Mouse (Mus musculus): ENCODE data around the gene Gadd45g. TPM values are rescaled to one million over a fixed set of nuclear protein-coding genes. Genes with fewer than 3 reads are reported as not detected.
A peak's percentile ranks its signal among the peaks of the same experiment; 100 is the strongest.

Gadd45g gene
- polyA plus RNA-seq, 1 experiment from 2014 or later, result 47.3 TPM

DNA sequence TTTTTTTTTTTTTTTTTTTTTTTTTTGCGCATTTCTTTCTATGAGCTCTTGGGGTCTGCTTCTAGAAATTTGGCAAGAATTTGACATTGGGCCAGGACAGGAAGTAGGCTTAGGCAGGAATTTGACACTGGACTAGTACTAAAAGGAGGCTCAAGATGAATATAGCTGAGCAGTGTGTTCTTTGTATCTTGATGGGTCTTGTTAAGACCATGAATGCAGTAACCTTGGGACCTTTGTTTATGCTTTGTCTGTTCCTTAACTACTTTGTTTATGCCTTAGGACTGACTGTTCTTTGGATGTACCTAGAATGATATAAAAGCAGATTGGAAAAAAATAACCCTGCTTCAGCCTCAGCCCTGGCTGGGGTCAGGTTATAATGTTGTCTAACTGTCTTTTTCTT lies 16.3 kb downstream of the Gadd45g start:
- no peak for ATAC-seq (ENCODE audit: low FRiP score, low read depth)
- WGBS, result 79% methylated on average over 1 of the region's 1 CpGs
- Histone ChIP-seq H3K4me3 (no peak overlapping the region), H3K36me3 (no peaks in the 10 kb centered on the region), H3K27me3 (no peaks in the 10 kb centered on the region), H3K9me3 (no peaks in the 10 kb centered on the region), H3K4me2 (replicated peaks) (no peak overlapping the region), H3K4me1 (peaks cover 8% of the 10 kb centered on the region), H3K27ac (no peak overlapping the region), H3K9ac (no peak overlapping the region)

DNA sequence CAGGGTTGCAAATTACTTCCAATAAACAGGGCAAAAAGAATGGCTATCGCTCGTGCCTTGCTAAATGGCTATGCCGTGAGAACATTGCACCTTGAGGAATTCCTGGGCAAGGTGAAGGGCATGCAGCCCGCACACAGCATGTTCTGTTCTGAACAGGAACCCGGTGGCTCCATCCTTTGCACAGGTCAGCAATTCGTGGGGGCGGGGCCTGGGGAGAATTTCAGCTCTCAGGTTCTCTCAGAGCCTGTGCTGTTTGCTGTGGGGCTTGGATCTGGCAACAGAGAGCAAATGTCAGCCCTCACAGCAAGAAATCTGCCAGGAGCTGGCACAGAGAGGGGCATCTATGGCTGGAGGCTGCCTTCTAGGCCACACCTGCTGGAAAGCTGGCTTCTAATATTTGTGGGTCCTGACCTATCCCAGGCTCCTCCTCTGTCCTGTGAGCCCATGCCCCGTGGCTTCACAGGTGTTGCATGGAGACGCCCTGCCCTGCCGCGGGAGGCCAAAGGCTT lies 19.7 kb downstream of the Gadd45g start:
- H3K27ac ChIP-seq, result no peak overlapping the region

DNA sequence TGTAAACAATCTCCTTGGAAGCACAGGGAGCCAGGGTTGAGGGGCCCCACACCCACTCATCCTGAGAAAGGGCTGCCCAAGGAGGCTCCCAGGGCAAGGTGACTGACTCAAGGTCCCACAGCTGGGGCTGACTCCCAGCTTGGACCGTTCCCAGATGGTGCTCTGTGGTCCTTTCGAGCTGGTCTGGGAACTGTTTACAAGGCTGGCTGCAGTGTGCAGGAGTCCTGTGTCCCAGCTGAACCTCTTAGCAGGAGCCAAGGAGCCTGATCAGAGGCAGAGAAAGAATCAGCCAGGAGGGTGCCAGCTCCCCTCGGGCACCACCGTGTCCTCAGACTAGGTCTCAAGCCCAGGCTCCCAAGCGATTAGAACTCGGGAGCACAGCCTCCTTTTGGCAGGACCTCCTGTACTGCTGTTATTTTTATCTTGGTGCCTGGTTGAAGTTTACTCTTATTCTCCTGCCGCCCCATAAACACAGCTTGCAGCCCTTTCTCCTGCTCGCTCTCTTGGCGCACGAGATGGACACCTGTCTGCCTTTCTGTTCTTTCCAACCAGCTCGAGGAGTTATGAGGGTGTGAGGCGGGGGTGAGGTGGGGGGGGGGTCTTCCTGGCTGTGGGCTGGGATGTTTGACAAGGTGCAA lies 22.1 kb downstream of the Gadd45g start:
- ATAC-seq (ENCODE audit: low FRiP score, low read depth), result no peak
- no peak overlapping the region for H3K9ac ChIP-seq
- WGBS, result 20% methylated on average over 12 of the region's 12 CpGs
- H3K27me3 ChIP-seq, result no peaks in the 10 kb centered on the region
- H3K4me1 ChIP-seq, result peaks cover 20% of the 10 kb centered on the region
- H3K36me3 ChIP-seq, result no peaks in the 10 kb centered on the region
- H3K4me3 ChIP-seq, result no peak overlapping the region
- no peak overlapping the region for H3K27ac ChIP-seq
- peak overlapping the region; percentile 23; the same call in 1 of the 2 replicates for H3K4me2 ChIP-seq (replicated peaks)
- no peaks in the 10 kb centered on the region for H3K9me3 ChIP-seq

More for the DNA sequence above, 19.7 kb downstream of the Gadd45g start:
- no peak overlapping the region for H3K9ac ChIP-seq
- no peaks in the 10 kb centered on the region for H3K27me3 ChIP-seq
- no peaks in the 10 kb centered on the region for H3K36me3 ChIP-seq
- no peak overlapping the region for H3K4me3 ChIP-seq
- ATAC-seq (ENCODE audit: low FRiP score, low read depth), result no peak
- no peak overlapping the region for H3K4me2 ChIP-seq (replicated peaks)
- H3K4me1 ChIP-seq, result peaks cover 20% of the 10 kb centered on the region
- 63% methylated on average over 11 of the region's 11 CpGs for WGBS
- no peaks in the 10 kb centered on the region for H3K9me3 ChIP-seq

DNA sequence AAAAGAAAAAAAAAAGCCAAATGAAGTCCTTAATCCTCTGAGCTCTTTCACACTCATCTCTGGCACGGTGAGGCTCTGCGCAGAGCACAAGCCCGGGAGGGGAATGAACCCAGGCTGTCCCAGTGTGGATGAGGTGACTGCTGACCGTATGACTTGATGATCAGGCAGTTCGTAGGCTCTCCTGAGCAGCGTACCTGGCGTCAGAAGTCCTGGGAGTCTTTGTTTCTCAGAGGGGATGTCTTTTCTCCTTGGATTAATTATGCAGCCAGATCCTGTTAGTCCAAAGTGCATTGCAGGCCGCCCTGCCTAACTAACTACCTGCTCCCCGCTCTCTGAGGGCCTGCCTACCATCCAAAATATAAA lies 22.6 kb downstream of the Gadd45g start:
- Histone ChIP-seq H3K36me3 (no peaks in the 10 kb centered on the region), H3K27me3 (no peaks in the 10 kb centered on the region), H3K27ac (no peak overlapping the region), H3K4me1 (peaks cover 20% of the 10 kb centered on the region), H3K4me3 (no peak overlapping the region), H3K9me3 (no peaks in the 10 kb centered on the region), H3K9ac (no peak overlapping the region), H3K4me2 (replicated peaks) (no peak overlapping the region)
- 67% methylated on average over 9 of the region's 9 CpGs for WGBS
- ATAC-seq (ENCODE audit: low FRiP score, low read depth), result no peak

DNA sequence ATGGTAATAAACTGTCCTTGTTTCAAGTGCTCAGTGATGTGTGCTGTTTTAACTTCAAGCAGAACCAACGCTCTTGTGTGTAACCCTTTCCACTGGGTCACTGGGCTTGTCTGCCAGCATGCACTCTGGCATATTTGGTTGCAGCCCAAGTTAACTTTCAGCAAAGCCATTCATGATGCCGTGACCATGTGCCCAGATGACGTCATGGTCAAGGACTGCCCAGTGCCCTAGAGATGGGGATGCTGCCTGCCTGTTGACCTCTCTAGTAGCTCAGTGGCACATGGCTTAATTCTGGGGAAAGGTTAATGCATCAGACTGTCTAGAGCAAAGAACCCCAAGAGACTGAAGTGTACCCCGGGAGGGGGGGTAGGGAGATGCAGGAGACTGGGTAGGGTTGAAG lies 24.7 kb downstream of the Gadd45g start:
- H3K27me3 ChIP-seq, result no peaks in the 10 kb centered on the region
- H3K4me3 ChIP-seq, result no peak overlapping the region
- H3K9ac ChIP-seq, result no peak overlapping the region
- ATAC-seq (ENCODE audit: low FRiP score, low read depth), result no peak
- 95% methylated on average over 4 of the region's 4 CpGs for WGBS
- no peak overlapping the region for H3K4me2 ChIP-seq (replicated peaks)
- peaks cover 16% of the 10 kb centered on the region for H3K4me1 ChIP-seq
- no peaks in the 10 kb centered on the region for H3K36me3 ChIP-seq
- no peak overlapping the region for H3K27ac ChIP-seq
- no peaks in the 10 kb centered on the region for H3K9me3 ChIP-seq

DNA sequence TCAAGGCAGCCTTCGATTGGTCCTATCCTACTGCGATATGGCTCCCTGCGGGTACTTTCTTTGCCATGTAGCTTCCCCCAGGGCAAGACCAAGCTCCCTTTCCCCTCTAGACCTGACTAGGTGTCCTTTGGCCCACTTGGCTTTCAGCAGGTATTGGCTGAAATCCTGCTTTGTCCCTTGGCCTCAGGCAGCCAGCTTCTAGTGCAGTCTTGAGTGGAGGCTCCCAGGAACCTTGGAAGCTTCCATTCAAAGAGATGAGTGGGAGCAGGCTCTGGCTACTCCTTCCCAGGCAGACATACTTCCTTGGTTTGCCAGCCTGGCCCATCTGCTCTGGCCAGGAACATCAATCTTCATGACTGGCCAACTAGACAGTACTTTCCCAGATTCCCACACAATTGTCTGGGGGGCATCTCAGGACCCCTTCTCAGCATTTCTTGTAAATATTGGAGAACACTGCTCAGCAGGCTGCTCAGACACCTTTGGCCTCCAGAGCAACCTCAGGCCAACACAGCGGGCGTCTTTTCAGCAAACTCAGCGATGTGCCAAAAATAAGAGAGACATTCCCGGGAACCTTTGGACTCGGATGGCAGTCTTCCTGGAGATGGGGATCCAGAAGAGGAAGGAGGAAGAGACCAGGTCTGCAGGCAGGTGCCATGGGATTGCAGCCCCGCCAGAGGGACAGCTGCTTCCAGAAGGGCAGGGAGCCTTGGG lies 25.9 kb downstream of the Gadd45g start:
- Histone ChIP-seq H3K27me3 (no peaks in the 10 kb centered on the region), H3K9me3 (no peaks in the 10 kb centered on the region), H3K4me3 (no peak overlapping the region), H3K4me2 (replicated peaks) (no peak overlapping the region), H3K36me3 (no peaks in the 10 kb centered on the region), H3K4me1 (peaks cover 11% of the 10 kb centered on the region), H3K9ac (no peak overlapping the region), H3K27ac (no peak overlapping the region)
- 92% methylated on average over 9 of the region's 9 CpGs for WGBS
- no peak for ATAC-seq (ENCODE audit: low FRiP score, low read depth)

DNA sequence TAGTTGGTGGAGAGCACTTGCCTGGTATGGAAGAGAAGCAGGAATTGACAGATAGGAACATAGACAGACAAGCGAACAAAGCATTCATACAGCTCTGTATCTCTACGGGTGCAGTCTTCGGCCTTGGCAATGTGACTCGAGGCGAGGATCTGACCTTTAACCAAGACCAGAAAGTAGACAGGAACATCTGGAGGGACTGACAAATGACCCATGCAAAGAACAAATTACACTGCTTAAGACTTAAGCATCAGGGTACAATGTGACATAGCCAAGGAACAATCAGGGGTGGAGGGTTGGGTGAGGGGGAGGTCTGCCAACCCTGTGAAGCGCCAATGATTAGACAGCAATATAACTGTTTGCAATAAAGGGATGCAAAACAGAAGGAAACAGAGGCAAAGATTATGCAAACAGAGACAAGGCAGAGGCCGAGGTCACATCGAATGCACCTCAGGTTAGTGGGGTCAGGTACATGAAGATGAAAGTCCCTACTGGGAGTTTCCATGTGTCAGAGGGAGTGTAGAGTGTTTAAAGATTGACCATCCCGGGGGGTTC lies 26.6 kb downstream of the Gadd45g start:
- peaks cover 11% of the 10 kb centered on the region for H3K4me1 ChIP-seq
- H3K9ac ChIP-seq, result no peak overlapping the region
- no peak overlapping the region for H3K27ac ChIP-seq
- H3K27me3 ChIP-seq, result no peaks in the 10 kb centered on the region
- H3K4me3 ChIP-seq, result no peak overlapping the region
- no peaks in the 10 kb centered on the region for H3K36me3 ChIP-seq
- ATAC-seq (ENCODE audit: low FRiP score, low read depth), result no peak
- no peak overlapping the region for H3K4me2 ChIP-seq (replicated peaks)
- WGBS, result 82% methylated on average over 9 of the region's 9 CpGs
- no peaks in the 10 kb centered on the region for H3K9me3 ChIP-seq

DNA sequence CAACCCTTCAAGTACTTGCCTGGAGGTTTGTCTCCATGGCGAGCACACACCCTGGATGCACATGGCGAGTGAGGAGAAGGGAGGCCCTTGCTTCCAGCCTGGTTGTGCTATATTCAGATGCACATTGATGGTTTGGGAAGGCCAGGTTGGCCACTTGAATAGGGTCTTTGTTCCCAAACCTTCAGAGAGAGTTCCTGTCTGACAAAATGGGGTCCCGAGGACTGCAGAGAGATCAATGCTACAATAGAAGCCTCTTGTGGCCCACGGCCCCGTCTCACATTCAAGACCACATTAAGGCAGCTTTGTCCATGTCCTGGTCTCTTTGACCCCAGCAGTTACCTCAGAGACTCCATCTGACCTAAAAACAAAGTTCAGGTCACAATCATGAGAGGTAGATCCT lies 27.3 kb downstream of the Gadd45g start:
- H3K27ac ChIP-seq, result no peak overlapping the region
- no peaks in the 10 kb centered on the region for H3K36me3 ChIP-seq
- H3K4me1 ChIP-seq, result peaks cover 4% of the 10 kb centered on the region
- no peak overlapping the region for H3K4me3 ChIP-seq
- no peak for ATAC-seq (ENCODE audit: low FRiP score, low read depth)
- 84% methylated on average over 5 of the region's 5 CpGs for WGBS
- no peaks in the 10 kb centered on the region for H3K9me3 ChIP-seq
- no peak overlapping the region for H3K9ac ChIP-seq
- H3K4me2 ChIP-seq (replicated peaks), result no peak overlapping the region
- H3K27me3 ChIP-seq, result no peaks in the 10 kb centered on the region

DNA sequence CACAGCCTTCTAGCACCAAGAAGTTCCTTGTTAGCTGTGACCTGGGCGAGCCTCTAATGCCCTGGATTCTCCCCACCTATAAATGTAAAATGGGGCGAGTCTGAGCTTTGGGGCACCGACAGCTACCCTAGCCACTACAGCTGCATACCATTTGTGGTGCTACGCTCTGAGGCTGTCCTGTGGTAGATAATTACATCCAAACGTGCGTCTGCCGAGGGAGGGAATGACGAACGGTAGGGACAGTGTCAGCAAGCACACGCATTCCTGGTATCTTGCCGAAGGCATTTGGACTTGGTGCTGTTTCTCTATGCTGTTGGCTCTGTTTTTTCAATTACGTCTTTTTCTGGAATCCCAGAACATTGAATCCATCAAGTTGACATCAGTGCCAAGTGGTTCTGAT lies 29.7 kb downstream of the Gadd45g start:
- WGBS, result 35% methylated on average over 12 of the region's 12 CpGs
- no peak overlapping the region for H3K27ac ChIP-seq
- no peaks in the 10 kb centered on the region for H3K4me1 ChIP-seq
- H3K4me3 ChIP-seq, result no peak overlapping the region
- no peak for ATAC-seq (ENCODE audit: low FRiP score, low read depth)
- no peaks in the 10 kb centered on the region for H3K9me3 ChIP-seq
- no peak overlapping the region for H3K9ac ChIP-seq
- no peak overlapping the region for H3K4me2 ChIP-seq (replicated peaks)
- H3K36me3 ChIP-seq, result no peaks in the 10 kb centered on the region
- no peaks in the 10 kb centered on the region for H3K27me3 ChIP-seq

DNA sequence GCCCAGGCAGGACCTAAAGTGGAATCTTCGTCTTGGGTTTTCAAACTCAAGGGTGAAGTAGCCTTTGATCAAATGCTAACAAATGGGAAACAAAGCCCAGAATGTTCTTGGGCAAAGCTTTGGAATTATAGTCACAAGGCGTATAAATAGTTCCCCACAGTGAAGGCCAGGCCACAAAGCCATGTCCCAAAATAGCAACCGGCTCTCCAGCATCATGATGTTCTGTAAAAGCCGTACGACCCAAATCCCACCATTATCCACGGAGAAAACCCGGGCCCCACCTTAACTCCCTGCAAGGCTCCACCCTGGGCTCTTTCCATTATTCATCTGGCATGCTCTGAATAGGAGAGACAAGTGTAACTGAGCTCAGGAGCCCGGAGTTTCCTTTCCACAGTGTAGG lies 32.3 kb downstream of the Gadd45g start:
- 70% methylated on average over 8 of the region's 8 CpGs for WGBS
- Histone ChIP-seq H3K27me3 (no peaks in the 10 kb centered on the region), H3K4me3 (no peak overlapping the region), H3K9me3 (no peaks in the 10 kb centered on the region), H3K9ac (no peak overlapping the region), H3K4me1 (peaks cover 23% of the 10 kb centered on the region), H3K4me2 (replicated peaks) (no peak overlapping the region), H3K36me3 (no peaks in the 10 kb centered on the region), H3K27ac (no peak overlapping the region)
- ATAC-seq (ENCODE audit: low FRiP score, low read depth), result no peak

DNA sequence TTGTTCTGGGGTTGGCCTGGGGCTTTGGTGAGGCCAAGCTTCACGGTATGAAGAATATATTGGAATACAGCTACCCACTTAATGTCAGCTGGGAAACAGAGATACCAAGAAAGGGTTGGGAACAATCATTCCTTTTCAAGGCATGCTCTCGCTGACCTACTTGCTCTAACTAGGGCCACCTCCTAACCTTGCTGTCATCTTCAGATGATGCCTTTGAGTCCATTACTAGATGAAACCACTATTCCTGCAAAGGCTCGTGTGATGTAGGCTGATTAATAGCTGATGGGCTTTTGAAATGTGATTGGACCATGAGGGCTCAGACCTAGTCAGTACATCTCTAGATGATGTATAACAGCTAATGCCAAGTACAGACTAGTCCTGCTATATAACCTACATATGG lies 33.1 kb downstream of the Gadd45g start:
- no peaks in the 10 kb centered on the region for H3K36me3 ChIP-seq
- WGBS, result 87% methylated on average over 3 of the region's 3 CpGs
- peaks cover 29% of the 10 kb centered on the region for H3K4me1 ChIP-seq
- no peak overlapping the region for H3K4me3 ChIP-seq
- no peak overlapping the region for H3K4me2 ChIP-seq (replicated peaks)
- no peak overlapping the region for H3K27ac ChIP-seq
- no peaks in the 10 kb centered on the region for H3K27me3 ChIP-seq
- no peak for ATAC-seq (ENCODE audit: low FRiP score, low read depth)
- H3K9me3 ChIP-seq, result no peaks in the 10 kb centered on the region
- H3K9ac ChIP-seq, result no peak overlapping the region

DNA sequence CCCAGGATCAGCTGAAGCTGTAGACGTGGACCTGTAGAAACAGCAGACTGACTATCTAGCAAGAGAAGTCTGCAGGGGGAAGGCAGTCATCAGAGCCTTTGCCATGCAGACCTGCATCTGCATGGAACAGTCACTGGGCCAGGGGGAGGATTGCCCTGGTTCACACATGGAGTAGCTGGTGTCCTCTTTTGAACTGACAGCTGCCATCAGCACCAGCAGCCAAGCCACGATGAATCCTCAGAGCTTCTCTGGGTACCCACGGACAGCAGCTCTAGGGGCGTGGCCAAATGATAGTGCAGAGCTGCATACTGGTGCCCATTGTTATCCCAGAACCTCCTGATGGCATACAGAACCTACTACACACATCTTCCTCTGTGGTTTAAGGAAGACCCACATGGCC lies 33.5 kb downstream of the Gadd45g start:
- 78% methylated on average over 4 of the region's 4 CpGs for WGBS
- no peak overlapping the region for H3K4me3 ChIP-seq

More for the DNA sequence above, 33.5 kb downstream of the Gadd45g start:
- no peaks in the 10 kb centered on the region for H3K36me3 ChIP-seq
- H3K27ac ChIP-seq, result no peak overlapping the region
- no peak overlapping the region for H3K9ac ChIP-seq
- no peaks in the 10 kb centered on the region for H3K9me3 ChIP-seq
- H3K4me2 ChIP-seq (replicated peaks), result no peak overlapping the region
- no peaks in the 10 kb centered on the region for H3K27me3 ChIP-seq
- H3K4me1 ChIP-seq, result peaks cover 29% of the 10 kb centered on the region
- ATAC-seq (ENCODE audit: low FRiP score, low read depth), result no peak
